Mouse (Mus musculus) embryonic fibroblast, embryonic 13.5 days (primary cell): ENCODE measurements at regions not wholly inside any gene's neighbourhood (a gene's known extent, or its start where the extent isn't known, plus 50 kb on each side); places are given as distances from the start of the nearest gene placed in this dataset.

Source experiments
- CTCF ChIP-seq: IDR thresholded peaks from 2 replicates; pipeline ENCODE4 v1.5.1; 2011; ENCODE audit warnings: mild to moderate bottlenecking, control low read depth, low read length, moderate library complexity, borderline replicate concordance; ENCODE audit not compliant: insufficient read depth
- POLR2A ChIP-seq: IDR thresholded peaks from 2 replicates; pipeline ENCODE4 v1.6.1; 2011; ENCODE audit warnings: low read depth, mild to moderate bottlenecking, control low read depth, low read length, moderate library complexity

GRCm38 (mm10) chr16:8961739-8962138 lies 131.8 kb downstream of the 1810013L24Rik start:
- TF ChIP-seq POLR2A, result no peak
- TF ChIP-seq CTCF, result no peak
